Mouse (Mus musculus): ENCODE measurements around the gene Smap2.

Gene Smap2

DNA sequence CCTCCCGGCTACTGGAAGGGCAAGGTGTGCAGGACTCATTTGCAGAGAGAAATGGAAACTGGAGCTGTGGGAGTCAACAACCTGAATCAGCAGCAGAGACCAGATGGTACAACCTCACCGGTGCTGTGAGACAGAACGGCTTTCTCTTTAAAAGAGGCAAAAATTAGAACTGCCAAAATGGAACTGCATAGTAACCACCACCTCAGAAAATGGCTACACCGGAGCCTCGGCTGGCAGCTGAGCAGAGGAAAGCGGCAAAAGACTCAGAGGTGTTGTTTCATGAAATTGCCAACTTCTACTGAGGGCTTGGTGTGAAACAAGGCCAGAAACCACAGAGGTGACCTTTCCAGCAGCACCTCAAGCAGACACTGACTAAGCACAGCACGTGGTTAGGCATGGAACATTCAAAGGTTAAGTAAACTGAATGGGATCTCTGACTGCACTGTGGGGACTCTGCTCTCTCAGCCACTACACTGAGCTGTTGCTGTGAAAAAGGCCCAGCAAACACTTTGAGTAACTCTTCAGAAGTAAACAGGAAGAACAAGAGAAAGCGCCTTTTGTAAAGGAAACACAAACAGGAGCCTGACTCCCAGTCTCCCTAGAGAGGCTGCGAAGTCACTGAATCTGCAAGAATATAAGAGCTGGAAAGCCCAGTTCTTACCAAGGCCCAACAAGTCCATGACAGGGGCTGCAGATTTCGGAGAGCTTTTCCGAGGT is 42.2 kb downstream of the Smap2 start:
- no peak for DNase-seq (ENCODE audit: low spot score)

DNA sequence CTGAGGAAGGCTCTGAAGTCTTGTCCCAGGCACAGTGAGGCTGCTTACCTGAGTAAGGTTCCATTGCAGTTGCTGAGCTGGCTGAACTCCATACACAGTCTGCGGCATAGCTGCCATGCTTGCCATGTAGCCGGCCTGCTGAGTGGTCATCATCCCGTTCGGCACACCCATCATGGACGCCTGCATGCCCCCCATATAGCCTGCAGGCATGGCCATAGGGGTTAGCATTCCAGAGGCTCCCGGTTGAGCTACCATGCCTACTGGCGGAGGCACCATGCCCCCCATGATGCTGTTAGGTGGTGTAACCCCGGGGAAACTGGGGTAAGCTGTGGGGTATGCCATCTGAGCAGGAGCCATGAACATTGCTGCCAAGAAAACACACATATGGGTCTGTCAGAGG is 45.2 kb downstream of the Smap2 start:
- DNase-seq (ENCODE audit: low spot score) = no peak

- peak; percentile 25 for DNase-seq (ENCODE audit: low spot score)
Observed at GRCm38 (mm10) chr4:120969382-120970146, 47.5 kb downstream of the Smap2 start.

DNA sequence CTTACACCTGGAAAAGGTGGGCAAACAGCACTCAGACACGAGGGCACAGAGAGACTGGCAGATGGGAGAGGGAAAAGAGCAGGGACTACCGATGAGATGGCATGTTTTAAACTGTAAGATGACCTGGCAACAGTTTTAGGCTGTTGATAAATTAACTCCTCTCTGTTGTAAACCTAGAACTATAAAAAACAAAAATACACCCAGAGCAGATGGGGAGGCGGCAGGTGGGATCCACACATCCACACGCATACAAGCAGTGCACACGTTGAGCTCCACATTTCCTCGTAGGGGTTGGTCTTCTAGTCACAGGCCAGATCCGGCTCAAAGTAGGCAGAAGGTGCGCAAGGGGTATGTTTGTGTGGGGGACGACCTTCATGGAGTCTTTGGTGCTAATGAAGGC is 48.6 kb downstream of the Smap2 start:
- DNase-seq (ENCODE audit: low spot score) = no peak

DNA sequence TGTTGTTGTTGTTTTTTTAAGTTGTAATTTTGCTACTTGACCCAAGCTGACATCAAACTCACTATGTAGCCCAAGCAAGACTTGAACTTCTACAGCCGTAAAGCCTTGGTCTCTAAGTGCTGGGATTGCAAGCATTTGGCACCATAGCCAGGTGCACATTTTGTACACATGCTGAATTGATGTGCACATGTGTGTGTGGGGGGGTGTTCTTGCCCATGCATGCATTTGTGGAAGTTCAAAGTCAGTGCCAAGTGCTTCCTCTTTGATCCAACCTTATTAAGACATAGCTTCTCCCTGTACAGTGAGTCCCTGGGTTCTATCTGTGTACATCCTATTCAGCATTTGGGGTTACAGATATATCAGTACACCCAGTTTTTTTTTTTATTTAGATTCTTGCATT is 61.5 kb downstream of the Smap2 start:
- no peak for DNase-seq (ENCODE audit: low spot score)

- no peak for DNase-seq (ENCODE audit: low spot score)
Observed at GRCm38 (mm10) chr4:120953667-120954066, 63.4 kb downstream of the Smap2 start.

DNA sequence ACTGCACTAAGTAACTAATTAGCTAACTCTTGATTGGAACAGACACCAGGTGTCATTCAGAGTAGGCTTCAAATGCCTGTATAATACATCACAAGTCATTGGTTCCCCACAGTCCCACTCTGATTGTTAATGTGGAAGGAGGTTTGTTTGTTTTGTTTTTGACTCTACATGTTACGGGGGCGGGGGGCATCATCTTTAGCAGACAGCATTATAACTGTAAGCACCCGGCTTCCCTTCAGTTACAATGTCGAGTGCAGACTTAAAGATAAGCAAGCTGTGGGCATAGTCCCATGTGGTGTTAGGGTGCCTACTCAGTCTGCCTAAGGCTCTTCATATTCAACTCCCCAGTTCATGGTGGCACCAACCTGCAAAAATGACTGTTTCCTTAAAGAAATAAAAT is 64.0 kb downstream of the Smap2 start:
- DNase-seq (ENCODE audit: low spot score) = no peak

GRCm38 (mm10) chr4:120952163-120952562 is 64.9 kb downstream of the Smap2 start:
- DNase-seq (ENCODE audit: low spot score) = no peak

GRCm38 (mm10) chr4:120951428-120951973 is 65.5 kb downstream of the Smap2 start, which contains the start of gene Zfp69:
Gene Zfp69 (minus strand): TSS chr4:120951699.
- DNase-seq (ENCODE audit: low spot score) = peak; percentile 92

DNA sequence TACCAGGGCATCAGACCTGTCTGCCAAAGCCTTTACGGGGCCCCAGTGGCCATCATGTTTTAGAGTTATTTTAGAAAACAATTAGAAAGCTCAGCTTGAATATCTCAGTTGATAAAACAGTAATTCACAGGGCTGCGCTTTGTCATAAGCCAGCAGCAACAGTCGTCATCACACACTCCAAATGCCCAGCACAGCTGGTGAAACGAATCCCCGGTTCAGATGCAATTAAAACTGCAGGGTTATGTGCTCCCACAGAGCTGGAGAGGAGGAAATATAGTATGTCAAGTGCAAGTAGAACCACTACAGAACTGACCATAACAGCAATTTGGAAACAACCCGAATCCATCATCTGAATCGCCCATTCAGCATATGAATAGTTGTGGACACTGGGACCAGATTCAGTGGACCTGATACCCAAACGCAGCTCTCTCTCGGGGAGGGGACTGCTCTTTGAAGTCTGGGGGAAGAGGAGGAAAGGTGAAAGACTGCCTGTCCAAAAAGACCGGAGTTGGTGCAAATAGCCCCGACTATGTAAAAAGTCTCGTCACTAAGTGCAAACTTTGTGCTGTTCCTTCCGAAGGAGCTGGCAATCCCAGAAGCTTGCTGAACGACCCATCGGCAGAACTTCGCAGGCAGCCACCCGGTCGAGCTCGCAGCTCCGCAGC is 66.2 kb downstream of the Smap2 start:
- DNase-seq (ENCODE audit: low spot score) = no peak

DNA sequence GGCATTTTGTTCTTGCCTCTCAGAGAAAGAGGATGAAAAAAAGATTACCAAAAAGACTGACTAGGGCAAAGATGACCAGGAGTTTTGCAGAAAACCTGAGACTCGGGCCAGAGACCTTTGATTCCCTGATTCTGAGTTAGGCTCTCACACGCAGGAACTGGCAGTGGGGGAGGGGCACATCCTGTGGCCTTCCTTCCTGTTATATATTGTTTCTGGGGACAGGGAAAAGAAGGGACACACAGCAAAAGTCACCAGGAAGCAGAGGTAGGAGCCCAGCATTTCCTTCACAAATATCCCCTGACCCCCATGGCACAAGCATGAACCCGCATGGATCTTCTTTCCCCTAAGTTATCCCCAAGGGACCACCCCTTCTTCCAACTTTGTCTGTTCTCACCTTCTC is 68.1 kb downstream of the Smap2 start:
- DNase-seq (ENCODE audit: low spot score) = no peak

- no peak for DNase-seq (ENCODE audit: low spot score)
Observed at GRCm38 (mm10) chr4:120935006-120935405, 82.0 kb downstream of the Smap2 start.

DNA sequence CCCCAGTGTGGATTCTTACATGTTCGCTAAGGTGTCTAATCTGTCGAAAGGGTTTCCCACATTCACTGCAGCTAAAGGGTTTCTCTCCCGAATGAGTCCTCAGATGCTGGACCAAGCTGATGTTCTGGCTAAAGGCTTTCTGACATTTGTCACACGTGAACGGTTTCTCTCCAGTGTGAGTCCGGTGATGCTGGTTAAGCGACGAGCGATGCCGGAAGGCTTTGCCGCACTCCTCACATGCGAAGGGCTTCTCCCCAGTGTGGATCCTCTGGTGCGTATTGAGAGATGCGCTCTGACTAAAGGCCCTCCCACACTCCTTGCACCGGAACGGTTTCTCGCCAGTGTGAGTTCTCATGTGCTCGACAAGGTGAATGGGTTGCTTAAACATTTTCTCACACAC is 86.3 kb downstream of the Smap2 start:
- DNase-seq (ENCODE audit: low spot score) = no peak

- DNase-seq (ENCODE audit: low spot score) = no peak
Observed at GRCm38 (mm10) chr4:120928686-120929085, 88.4 kb downstream of the Smap2 start.

- DNase-seq (ENCODE audit: low spot score) = peak; percentile 19
Observed at GRCm38 (mm10) chr4:120925386-120925785, 91.7 kb downstream of the Smap2 start.

DNA sequence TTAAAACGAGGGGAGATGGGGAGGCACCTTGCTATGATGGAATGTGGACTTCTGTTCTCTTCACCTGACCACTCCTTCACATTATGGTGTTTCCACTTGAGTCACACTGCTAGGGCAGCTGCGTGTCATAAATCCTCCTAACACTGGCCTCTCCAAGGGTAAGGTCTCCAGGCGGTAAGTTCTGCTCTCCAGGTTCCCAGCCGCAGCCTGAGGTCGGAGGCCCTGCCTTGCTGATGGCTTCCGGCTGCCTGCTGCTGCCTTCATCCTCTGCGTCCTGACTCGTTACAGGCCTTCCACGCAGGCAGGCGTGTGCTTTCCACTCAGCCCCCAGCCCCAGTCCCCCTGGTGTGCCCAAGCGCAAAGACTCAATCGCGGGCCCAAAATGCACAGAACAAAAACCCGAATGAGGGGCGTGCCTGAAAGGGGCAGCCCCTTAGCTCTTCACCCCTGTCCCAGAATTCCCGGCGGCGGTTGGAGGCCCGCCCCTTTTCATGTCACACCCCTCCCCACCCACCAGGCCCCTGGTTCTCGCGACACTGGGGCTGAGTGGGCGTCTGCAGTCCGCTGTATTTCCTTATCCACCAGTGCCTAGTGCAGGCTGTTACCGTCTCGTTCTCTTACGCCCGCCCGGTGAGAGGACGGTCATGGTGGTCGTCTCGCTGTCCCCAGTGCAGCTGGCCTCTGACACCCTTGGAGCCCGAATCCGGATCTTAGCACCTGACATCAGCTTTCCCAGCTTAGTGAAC is 92.3 kb downstream of the Smap2 start, which contains the start of gene Exo5:
TSS of gene Exo5 (minus strand) at position 464 of the 746 bp plus-strand sequence.
- DNase-seq (ENCODE audit: low spot score) = peak; percentile 89

DNA sequence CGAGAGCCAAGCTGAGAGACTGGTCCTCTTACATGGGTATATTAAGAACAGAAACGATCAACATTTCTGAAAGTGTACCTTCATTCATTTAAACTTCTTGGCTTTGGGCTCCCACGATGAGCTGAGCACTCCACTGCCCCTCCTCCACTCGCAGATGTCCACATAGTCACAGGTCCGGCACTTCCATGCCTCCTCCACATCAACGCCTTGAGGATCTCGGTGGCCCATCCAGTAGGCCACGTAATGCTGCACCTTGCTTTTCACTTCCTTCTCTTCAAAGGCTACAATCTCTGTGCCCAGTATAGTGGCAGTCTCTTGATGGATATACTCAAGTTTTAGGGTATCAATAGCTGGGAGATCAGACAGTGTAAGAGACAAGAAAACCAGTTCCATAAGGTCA is 95.6 kb downstream of the Smap2 start:
- no peak for DNase-seq (ENCODE audit: low spot score)
